Mouse (Mus musculus): ENCODE results near the gene Tenm2. TPM values are rescaled to one million over a fixed set of nuclear protein-coding genes. Genes with fewer than 3 reads are reported as not detected.

Tenm2 gene
- polyA plus RNA-seq, 1 experiment, result 0.13 TPM

DNA sequence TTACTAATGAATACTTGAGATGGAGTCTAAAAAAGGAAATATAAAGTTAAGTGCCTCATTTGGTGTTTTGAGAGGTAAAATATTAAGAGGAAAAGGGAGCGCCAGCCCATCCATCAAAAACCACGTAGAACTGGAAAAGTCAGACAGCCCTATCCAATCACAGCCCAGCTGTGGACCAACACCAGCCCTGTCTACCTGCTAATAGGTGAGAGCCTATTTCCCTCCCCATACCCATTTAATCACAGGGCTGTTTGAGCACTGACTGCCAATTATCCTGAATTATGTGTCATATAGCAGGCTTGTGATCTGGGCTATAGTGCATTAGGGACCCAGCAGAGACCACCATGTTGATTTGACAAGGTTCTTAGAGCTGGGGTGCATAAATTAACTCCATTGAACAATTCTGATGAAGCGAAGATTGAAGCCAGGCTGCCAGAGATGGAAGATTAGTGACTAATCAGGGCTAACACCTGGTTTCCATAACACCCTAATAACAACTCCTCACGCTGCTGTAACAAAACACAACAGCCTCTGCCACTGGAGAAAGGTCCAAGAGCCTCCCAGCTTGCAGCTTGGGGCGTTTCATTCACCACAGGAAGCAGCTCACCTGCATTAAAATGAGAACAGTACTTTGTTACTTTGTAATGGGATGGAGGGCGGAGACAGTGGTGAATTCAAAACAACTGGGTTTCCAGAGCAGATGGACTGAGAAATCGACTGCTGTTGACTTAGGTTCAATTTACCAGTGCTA lies 204.3 kb downstream of the Tenm2 start:
- H3K36me3 ChIP-seq (ENCODE audit: control insufficient read depth, insufficient read depth, low read length), result no peaks in the 10 kb centered on the region
- TF ChIP-seq CTCF (IDR thresholded peaks at IDR 0.05; ENCODE audit: extremely low read depth, insufficient read length, insufficient replicate concordance, low read depth, low read length), result no peak
- TF ChIP-seq POLR2A (IDR thresholded peaks at IDR 0.05; ENCODE audit: low read depth, low read length), result no peak
- no peak overlapping the region for H3K27ac ChIP-seq (ENCODE audit: insufficient read depth, low read depth, low read length)
- 64% methylated on average over 7 of the region's 7 CpGs for WGBS
- H3K4me1 ChIP-seq (ENCODE audit: control insufficient read depth, insufficient read depth, insufficient read length, low read length), result no peaks in the 10 kb centered on the region
- no peak overlapping the region for H3K4me3 ChIP-seq (ENCODE audit: low read depth, low read length)
- H3K27me3 ChIP-seq (ENCODE audit: control insufficient read depth, insufficient read depth, low read length), result no peaks in the 10 kb centered on the region

DNA sequence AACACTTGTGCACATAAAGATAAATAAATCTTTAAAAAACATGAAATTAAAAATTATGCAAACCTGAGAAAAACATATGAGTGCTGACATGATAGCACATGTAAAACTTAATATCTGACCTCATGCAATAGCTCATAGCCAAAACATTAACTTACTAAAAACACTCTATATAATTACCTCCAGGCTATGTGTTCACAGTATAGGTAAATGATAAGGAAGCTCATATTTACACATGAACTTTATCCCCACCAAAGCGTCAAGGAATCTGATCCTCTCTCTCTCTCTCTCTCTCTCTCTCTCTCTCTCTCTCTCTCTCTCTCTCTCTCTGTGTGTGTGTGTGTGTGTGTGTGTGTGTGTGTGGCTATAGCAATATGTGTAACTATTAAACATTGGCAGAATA lies 223.9 kb downstream of the Tenm2 start:
- TF ChIP-seq POLR2A (IDR thresholded peaks at IDR 0.05; ENCODE audit: low read depth, low read length) (no peak), CTCF (IDR thresholded peaks at IDR 0.05; ENCODE audit: extremely low read depth, insufficient read length, insufficient replicate concordance, low read depth, low read length) (no peak)
- H3K4me3 ChIP-seq (ENCODE audit: low read depth, low read length), result no peak overlapping the region
- 22% methylated on average over 1 of the region's 1 CpGs for WGBS

DNA sequence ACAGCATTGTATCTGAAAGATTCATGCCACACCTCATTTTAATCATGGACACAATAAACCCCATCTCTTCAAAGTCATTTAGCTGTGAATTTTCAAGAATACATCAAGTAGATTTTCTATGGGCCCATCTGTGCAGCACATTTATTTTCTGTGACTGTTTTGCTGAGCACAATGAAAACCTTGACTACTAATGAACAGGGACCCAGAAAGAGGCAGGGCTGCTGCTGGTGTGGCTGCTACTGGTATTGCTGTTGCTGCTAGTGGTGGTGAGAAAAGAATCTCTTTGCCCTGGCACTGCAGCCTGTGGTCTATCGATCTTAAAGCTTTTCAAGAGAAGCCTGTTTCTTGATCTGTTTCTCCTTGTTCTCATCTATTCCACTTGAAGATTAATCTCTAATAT lies 226.5 kb downstream of the Tenm2 start:
- TF ChIP-seq POLR2A (IDR thresholded peaks at IDR 0.05; ENCODE audit: low read depth, low read length), result no peak
- no peak for TF ChIP-seq CTCF (IDR thresholded peaks at IDR 0.05; ENCODE audit: extremely low read depth, insufficient read length, insufficient replicate concordance, low read depth, low read length)
- Histone ChIP-seq H3K27me3 (ENCODE audit: control insufficient read depth, insufficient read depth, low read length) (no peaks in the 10 kb centered on the region), H3K36me3 (ENCODE audit: control insufficient read depth, insufficient read depth, low read length) (no peaks in the 10 kb centered on the region), H3K4me3 (ENCODE audit: low read depth, low read length) (no peak overlapping the region), H3K4me1 (ENCODE audit: control insufficient read depth, insufficient read depth, insufficient read length, low read length) (no peaks in the 10 kb centered on the region), H3K27ac (ENCODE audit: insufficient read depth, low read depth, low read length) (no peak overlapping the region)
- 73% methylated on average over 1 of the region's 1 CpGs for WGBS

More for the DNA sequence above, 223.9 kb downstream of the Tenm2 start:
- H3K27me3 ChIP-seq (ENCODE audit: control insufficient read depth, insufficient read depth, low read length), result no peaks in the 10 kb centered on the region
- no peaks in the 10 kb centered on the region for H3K36me3 ChIP-seq (ENCODE audit: control insufficient read depth, insufficient read depth, low read length)
- no peak overlapping the region for H3K27ac ChIP-seq (ENCODE audit: insufficient read depth, low read depth, low read length)
- no peaks in the 10 kb centered on the region for H3K4me1 ChIP-seq (ENCODE audit: control insufficient read depth, insufficient read depth, insufficient read length, low read length)

DNA sequence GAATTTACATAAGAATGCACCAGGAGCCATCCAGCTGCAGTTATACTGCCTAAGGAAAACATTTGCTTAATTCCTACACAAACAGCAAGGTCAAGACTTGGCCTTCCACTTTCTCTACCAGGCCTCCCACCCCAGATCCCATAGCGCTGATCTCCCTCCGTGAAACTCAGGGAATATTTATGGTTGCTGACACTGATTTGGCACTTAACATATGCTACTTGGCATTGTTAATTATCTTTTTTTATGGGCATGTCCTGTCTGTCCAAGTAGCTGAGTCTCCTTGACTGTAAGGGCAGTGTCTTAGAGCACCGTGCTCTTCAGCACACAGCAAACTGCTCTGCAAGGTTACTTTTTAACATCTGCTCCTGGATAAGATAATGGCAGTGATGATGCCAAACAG lies 238.1 kb downstream of the Tenm2 start:
- no peak for TF ChIP-seq POLR2A (IDR thresholded peaks at IDR 0.05; ENCODE audit: low read depth, low read length)
- TF ChIP-seq CTCF (IDR thresholded peaks at IDR 0.05; ENCODE audit: extremely low read depth, insufficient read length, insufficient replicate concordance, low read depth, low read length), result no peak
- Histone ChIP-seq H3K4me1 (ENCODE audit: control insufficient read depth, insufficient read depth, insufficient read length, low read length) (no peaks in the 10 kb centered on the region), H3K27me3 (ENCODE audit: control insufficient read depth, insufficient read depth, low read length) (no peaks in the 10 kb centered on the region), H3K4me3 (ENCODE audit: low read depth, low read length) (no peak overlapping the region), H3K36me3 (ENCODE audit: control insufficient read depth, insufficient read depth, low read length) (no peaks in the 10 kb centered on the region), H3K27ac (ENCODE audit: insufficient read depth, low read depth, low read length) (no peak overlapping the region)
- WGBS, result 28% methylated on average over 3 of the region's 3 CpGs

DNA sequence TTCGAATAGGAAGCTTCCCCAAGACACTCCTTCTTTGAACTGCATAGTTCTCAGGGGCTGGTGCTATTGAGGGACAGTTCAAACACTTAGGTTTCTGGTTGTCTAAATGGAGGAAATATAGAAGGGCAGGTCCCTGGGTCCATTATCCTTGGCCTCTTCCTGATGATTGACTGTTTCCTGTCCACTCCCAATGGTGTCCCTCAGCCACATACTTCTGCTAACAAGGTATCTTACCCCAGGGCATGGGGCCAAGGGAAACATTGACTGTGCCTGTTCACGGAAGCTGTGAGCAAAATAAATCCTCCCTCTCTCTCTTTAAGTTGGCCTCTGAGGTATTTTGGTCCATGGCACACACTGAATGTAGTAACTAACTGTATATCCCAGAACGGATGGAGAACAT lies 244.9 kb downstream of the Tenm2 start:
- 71% methylated on average over 3 of the region's 3 CpGs for WGBS
- Histone ChIP-seq H3K4me1 (ENCODE audit: control insufficient read depth, insufficient read depth, insufficient read length, low read length) (no peaks in the 10 kb centered on the region), H3K4me3 (ENCODE audit: low read depth, low read length) (no peak overlapping the region), H3K36me3 (ENCODE audit: control insufficient read depth, insufficient read depth, low read length) (no peaks in the 10 kb centered on the region), H3K27ac (ENCODE audit: insufficient read depth, low read depth, low read length) (no peak overlapping the region), H3K27me3 (ENCODE audit: control insufficient read depth, insufficient read depth, low read length) (no peaks in the 10 kb centered on the region)
- TF ChIP-seq CTCF (IDR thresholded peaks at IDR 0.05; ENCODE audit: extremely low read depth, insufficient read length, insufficient replicate concordance, low read depth, low read length), result no peak
- no peak for TF ChIP-seq POLR2A (IDR thresholded peaks at IDR 0.05; ENCODE audit: low read depth, low read length)

DNA sequence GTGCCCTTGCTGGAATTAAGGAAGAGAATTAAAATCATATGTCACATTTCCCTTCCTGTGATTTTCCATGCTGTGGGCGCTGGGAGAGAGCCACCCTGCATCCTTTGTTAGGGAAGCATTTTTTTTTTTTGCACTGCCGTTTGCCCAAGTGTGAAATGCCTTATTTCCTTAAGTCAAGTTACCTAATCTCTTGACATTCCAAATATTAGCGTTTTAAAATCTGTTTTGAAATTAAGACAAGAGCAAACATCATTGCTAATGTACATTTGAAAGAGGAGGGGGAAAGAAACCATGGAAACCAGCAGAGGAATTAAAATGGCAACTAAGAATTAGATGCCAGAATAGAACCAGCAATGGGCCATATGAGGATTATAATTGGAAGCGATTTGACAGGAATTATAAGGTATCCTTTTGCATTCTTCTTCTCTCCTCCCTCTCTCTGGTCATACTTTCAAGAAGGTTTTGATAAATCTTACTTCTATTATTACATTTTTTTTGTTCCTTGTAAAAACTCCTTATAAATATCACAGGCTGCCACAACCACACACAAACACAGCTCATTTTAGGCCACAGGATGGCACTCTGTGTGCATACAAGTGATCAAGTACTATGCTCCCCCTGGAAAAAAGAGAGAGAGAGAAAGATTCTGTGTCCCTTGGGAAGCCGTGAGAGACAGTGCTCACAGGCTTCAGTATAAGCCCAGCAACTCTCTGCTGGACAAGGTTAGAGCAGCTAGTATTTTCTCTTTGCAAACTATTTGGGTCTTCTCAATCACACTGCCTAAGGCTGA lies 246.8 kb downstream of the Tenm2 start:
- H3K4me1 ChIP-seq (ENCODE audit: control insufficient read depth, insufficient read depth, insufficient read length, low read length), result no peaks in the 10 kb centered on the region
- H3K27me3 ChIP-seq (ENCODE audit: control insufficient read depth, insufficient read depth, low read length), result no peaks in the 10 kb centered on the region
- TF ChIP-seq POLR2A (IDR thresholded peaks at IDR 0.05; ENCODE audit: low read depth, low read length), result no peak
- no peak for TF ChIP-seq CTCF (IDR thresholded peaks at IDR 0.05; ENCODE audit: extremely low read depth, insufficient read length, insufficient replicate concordance, low read depth, low read length)
- no peak overlapping the region for H3K4me3 ChIP-seq (ENCODE audit: low read depth, low read length)
- no peak overlapping the region for H3K27ac ChIP-seq (ENCODE audit: insufficient read depth, low read depth, low read length)
- 41% methylated on average over 5 of the region's 5 CpGs for WGBS
- H3K36me3 ChIP-seq (ENCODE audit: control insufficient read depth, insufficient read depth, low read length), result no peaks in the 10 kb centered on the region

DNA sequence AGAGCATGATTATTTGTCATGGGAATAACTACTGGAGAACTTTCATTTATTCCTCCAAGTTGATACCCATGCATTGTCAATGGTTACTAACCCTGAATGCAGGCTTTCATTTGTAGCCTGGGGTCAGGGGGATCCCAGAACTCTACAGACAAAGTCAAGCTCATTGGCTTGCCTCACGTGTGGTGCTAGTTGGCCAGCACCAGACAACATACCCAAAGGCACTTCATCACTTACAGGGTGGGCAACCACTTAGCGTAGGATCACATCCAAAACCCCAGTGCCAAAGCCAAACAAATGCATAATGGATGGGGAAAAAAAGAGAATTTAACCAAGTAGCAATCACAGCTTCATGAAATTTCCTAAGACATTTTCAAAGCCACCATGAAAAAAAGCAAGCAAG lies 261.6 kb downstream of the Tenm2 start:
- TF ChIP-seq POLR2A (IDR thresholded peaks at IDR 0.05; ENCODE audit: low read depth, low read length) (no peak), CTCF (IDR thresholded peaks at IDR 0.05; ENCODE audit: extremely low read depth, insufficient read length, insufficient replicate concordance, low read depth, low read length) (no peak)
- WGBS, result 66% methylated on average over 2 of the region's 2 CpGs
- Histone ChIP-seq H3K27ac (ENCODE audit: insufficient read depth, low read depth, low read length) (no peak overlapping the region), H3K36me3 (ENCODE audit: control insufficient read depth, insufficient read depth, low read length) (no peaks in the 10 kb centered on the region), H3K27me3 (ENCODE audit: control insufficient read depth, insufficient read depth, low read length) (no peaks in the 10 kb centered on the region), H3K4me1 (ENCODE audit: control insufficient read depth, insufficient read depth, insufficient read length, low read length) (no peaks in the 10 kb centered on the region), H3K4me3 (ENCODE audit: low read depth, low read length) (no peak overlapping the region)

Measured in small intestine, adult 2 months (tissue).